Mouse (Mus musculus) hindbrain, embryonic 13.5 days (tissue): ENCODE measurements at regions not wholly inside any gene's neighbourhood (a gene's known extent, or its start where the extent isn't known, plus 50 kb on each side); places are given as distances from the start of the nearest gene placed in this dataset.

Experiments
- ATAC-seq: fragments of 200-750 bp; cut with Nextera tagmentation; 2 replicates; pipeline ENCODE4 v1.8.0; 2017; ENCODE audit warnings: moderate TSS enrichment; ENCODE audit not compliant: low FRiP score
- H3K27ac ChIP-seq: fragments of 300-500 bp; sonication (generic); 2 replicates; pipeline ENCODE4 v1.5.1; 2015; ENCODE audit warnings: inconsistent platforms, mild to moderate bottlenecking, moderate library complexity
- H3K27me3 ChIP-seq: fragments of 300-500 bp; sonication (generic); 2 replicates; pipeline ENCODE4 v1.6.1; 2015; ENCODE audit warnings: mild to moderate bottlenecking, inconsistent platforms
- H3K36me3 ChIP-seq: fragments of 300-500 bp; sonication (generic); 2 replicates; pipeline ENCODE4 v1.6.1; 2015; ENCODE audit warnings: mild to moderate bottlenecking, inconsistent platforms
- H3K4me1 ChIP-seq: fragments of 300-500 bp; sonication (generic); replicated peaks from 2 replicates; pipeline ENCODE4 v1.6.1; 2015; ENCODE audit warnings: inconsistent platforms
- H3K4me2 ChIP-seq: fragments of 300-500 bp; sonication (generic); 2 replicates; pipeline ENCODE4 v1.6.1; 2015; ENCODE audit warnings: inconsistent platforms, mild to moderate bottlenecking, moderate library complexity
- H3K4me3 ChIP-seq: fragments of 300-500 bp; sonication (generic); 2 replicates; pipeline ENCODE4 v1.5.1; 2015; ENCODE audit warnings: mild to moderate bottlenecking, inconsistent platforms
- H3K9ac ChIP-seq: fragments of 300-500 bp; sonication (generic); 2 replicates; pipeline ENCODE4 v1.6.1; 2015; ENCODE audit warnings: mild to moderate bottlenecking, inconsistent platforms
- H3K9me3 ChIP-seq: fragments of 300-500 bp; sonication (generic); 2 replicates; pipeline ENCODE4 v1.6.1; 2016; ENCODE audit warnings: inconsistent platforms
- WGBS: fragments of 180-500 bp; shearing (Covaris S2); methylation state at CpG from one replicate; pipeline ENCODE4 v1.1.7; 2015; 5-methylcytosine and 5-hydroxymethylcytosine counted together

GRCm38 (mm10) chr9:61700576-61700975 is 213.8 kb downstream of the Rplp1 start:
- no peak for ATAC-seq
- peaks cover 16% of the 10 kb centered on the region; the same call in 1 of the 2 replicates for H3K4me1 ChIP-seq
- H3K9me3 ChIP-seq: no peaks in the 10 kb centered on the region
- no peak overlapping the region for H3K9ac ChIP-seq
- peaks cover 36% of the 10 kb centered on the region for H3K27me3 ChIP-seq
- no peak overlapping the region for H3K4me2 ChIP-seq
- H3K36me3 ChIP-seq: no peaks in the 10 kb centered on the region
- H3K27ac ChIP-seq: no peak overlapping the region
- no peak overlapping the region for H3K4me3 ChIP-seq
- 83% methylated on average over 6 of the region's 6 CpGs for WGBS

DNA sequence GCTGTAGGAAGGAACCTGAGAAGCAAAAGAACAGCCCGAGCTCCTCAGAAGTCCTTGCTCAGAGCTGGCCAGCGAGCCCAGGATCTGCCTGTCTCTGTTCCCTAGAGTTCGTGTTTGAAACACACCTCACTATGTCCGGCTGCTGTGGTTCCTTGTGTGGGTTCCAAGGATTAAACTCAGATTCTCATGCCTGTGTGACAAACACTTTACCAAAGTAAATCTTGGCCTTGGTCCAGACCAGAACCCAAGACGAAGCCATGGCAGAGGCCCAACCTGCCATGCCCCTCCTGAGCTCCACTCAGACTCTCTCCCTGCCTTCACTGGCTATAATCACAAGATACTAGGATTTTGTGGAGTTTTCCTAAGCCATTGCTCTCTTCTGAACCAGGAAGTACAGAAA is 214.7 kb downstream of the Rplp1 start:
- Histone ChIP-seq H3K36me3 (no peaks in the 10 kb centered on the region), H3K27me3 (peaks cover 36% of the 10 kb centered on the region), H3K4me1 (peaks cover 23% of the 10 kb centered on the region; the same call in 1 of the 2 replicates), H3K9me3 (no peaks in the 10 kb centered on the region), H3K4me3 (no peak overlapping the region), H3K9ac (no peak overlapping the region), H3K4me2 (no peak overlapping the region), H3K27ac (no peak overlapping the region)
- ATAC-seq: no peak
- 82% methylated on average over 5 of the region's 5 CpGs for WGBS

- H3K27me3 ChIP-seq: peaks cover 50% of the 10 kb centered on the region
- H3K4me3 ChIP-seq: no peak overlapping the region
- no peaks in the 10 kb centered on the region for H3K36me3 ChIP-seq
- no peaks in the 10 kb centered on the region for H3K9me3 ChIP-seq
- WGBS: 15% methylated on average over 11 of the region's 11 CpGs
- no peak overlapping the region for H3K27ac ChIP-seq
- H3K4me1 ChIP-seq: peaks cover 23% of the 10 kb centered on the region; the same call in 1 of the 2 replicates
- no peak overlapping the region for H3K9ac ChIP-seq
- no peak for ATAC-seq
- no peak overlapping the region for H3K4me2 ChIP-seq
Measured at GRCm38 (mm10) chr9:61697959-61698358, 216.4 kb downstream of the Rplp1 start.

GRCm38 (mm10) chr9:61696831-61697230 is 217.5 kb downstream of the Rplp1 start:
- Histone ChIP-seq H3K27ac (no peak overlapping the region), H3K9ac (no peak overlapping the region), H3K4me2 (no peak overlapping the region), H3K4me3 (no peak overlapping the region), H3K36me3 (no peaks in the 10 kb centered on the region), H3K9me3 (no peaks in the 10 kb centered on the region), H3K27me3 (peaks cover 58% of the 10 kb centered on the region), H3K4me1 (peaks cover 23% of the 10 kb centered on the region; the same call in 1 of the 2 replicates)
- 93% methylated on average over 3 of the region's 3 CpGs for WGBS
- no peak for ATAC-seq

- Histone ChIP-seq H3K27me3 (peaks cover 52% of the 10 kb centered on the region), H3K27ac (no peak overlapping the region), H3K36me3 (no peaks in the 10 kb centered on the region), H3K9ac (no peak overlapping the region), H3K4me1 (peaks cover 23% of the 10 kb centered on the region; the same call in 1 of the 2 replicates), H3K9me3 (no peaks in the 10 kb centered on the region), H3K4me2 (no peak overlapping the region), H3K4me3 (no peak overlapping the region)
- WGBS: 76% methylated on average over 2 of the region's 2 CpGs
- no peak for ATAC-seq
Measured at GRCm38 (mm10) chr9:61695821-61696220, 218.5 kb downstream of the Rplp1 start.

GRCm38 (mm10) chr9:61695381-61695791 is 219.0 kb downstream of the Rplp1 start:
- H3K27ac ChIP-seq: no peak overlapping the region
- H3K4me3 ChIP-seq: no peak overlapping the region
- WGBS: 9% methylated on average over 9 of the region's 9 CpGs
- H3K9me3 ChIP-seq: no peaks in the 10 kb centered on the region
- no peak overlapping the region for H3K4me2 ChIP-seq
- H3K27me3 ChIP-seq: peaks cover 47% of the 10 kb centered on the region
- no peaks in the 10 kb centered on the region for H3K36me3 ChIP-seq
- H3K4me1 ChIP-seq: peaks cover 23% of the 10 kb centered on the region; the same call in 1 of the 2 replicates
- H3K9ac ChIP-seq: no peak overlapping the region
- no peak for ATAC-seq

DNA sequence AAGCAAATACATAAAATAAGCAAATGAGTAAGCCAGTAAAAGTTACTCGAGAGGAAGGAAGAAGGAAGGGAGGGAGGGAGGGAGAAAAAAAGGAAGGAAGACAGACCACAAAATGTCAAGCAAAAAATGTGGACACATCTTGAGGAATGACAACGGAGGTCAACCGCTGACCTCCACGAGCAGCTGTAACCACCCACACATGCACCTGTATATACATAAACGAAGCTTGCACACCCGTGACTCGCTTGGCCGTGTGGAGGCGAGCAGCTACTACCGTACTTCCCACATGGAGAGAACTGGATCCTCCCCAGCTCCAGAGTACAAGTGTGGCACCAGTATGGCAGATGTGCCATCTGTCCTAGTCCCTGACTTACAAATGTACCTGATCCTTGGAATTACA is 220.1 kb downstream of the Rplp1 start:
- no peak overlapping the region for H3K27ac ChIP-seq
- H3K27me3 ChIP-seq: peaks cover 35% of the 10 kb centered on the region
- no peaks in the 10 kb centered on the region for H3K36me3 ChIP-seq
- WGBS: 86% methylated on average over 10 of the region's 10 CpGs
- peaks cover 19% of the 10 kb centered on the region for H3K4me1 ChIP-seq
- H3K9ac ChIP-seq: no peak overlapping the region
- no peaks in the 10 kb centered on the region for H3K9me3 ChIP-seq
- ATAC-seq: no peak
- no peak overlapping the region for H3K4me2 ChIP-seq
- H3K4me3 ChIP-seq: no peak overlapping the region

DNA sequence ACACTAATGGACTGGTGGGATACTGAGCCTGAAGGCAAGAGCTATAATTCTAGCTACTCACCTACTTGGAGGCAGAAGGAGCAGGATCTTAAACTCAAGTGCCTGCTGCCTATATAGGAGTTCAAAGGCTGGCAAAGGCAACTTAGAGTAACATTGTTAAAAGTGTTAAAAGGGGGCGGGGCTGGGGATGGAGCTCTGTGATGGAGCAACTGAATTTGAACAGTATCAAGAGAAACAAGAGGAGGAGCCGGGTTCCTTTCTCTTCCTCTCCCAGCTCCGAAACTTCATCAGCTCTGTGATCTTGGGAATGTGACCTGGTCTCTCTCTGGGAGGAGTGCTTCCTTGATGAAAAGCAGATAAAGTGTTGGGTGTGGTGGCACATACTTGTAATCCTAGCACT is 223.6 kb downstream of the Rplp1 start:
- 93% methylated on average over 3 of the region's 3 CpGs for WGBS
- Histone ChIP-seq H3K9ac (no peak overlapping the region), H3K27ac (no peak overlapping the region), H3K4me2 (no peak overlapping the region), H3K4me1 (peaks cover 9% of the 10 kb centered on the region), H3K27me3 (peaks cover 30% of the 10 kb centered on the region), H3K4me3 (no peak overlapping the region), H3K36me3 (no peaks in the 10 kb centered on the region), H3K9me3 (no peaks in the 10 kb centered on the region)
- ATAC-seq: no peak

DNA sequence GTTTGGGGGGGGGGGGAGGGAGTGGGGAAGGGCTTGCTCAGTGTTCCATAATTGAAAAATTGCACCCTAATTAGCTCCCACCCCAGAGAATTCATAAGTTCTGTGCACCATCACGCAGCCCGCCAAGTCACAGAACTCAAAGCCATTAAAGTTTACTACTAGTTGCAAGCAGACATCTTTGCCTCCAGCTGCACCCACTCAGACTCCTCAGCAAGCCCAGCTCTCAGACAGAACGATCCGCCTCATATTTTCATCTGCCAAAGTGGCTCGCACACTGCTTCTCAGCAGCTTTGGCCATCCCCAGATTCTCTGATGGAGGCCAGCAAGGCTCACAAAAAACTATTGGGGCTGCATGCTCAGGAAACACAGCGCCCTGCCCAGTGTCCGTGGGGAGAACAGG is 224.4 kb downstream of the Rplp1 start:
- no peaks in the 10 kb centered on the region for H3K9me3 ChIP-seq
- ATAC-seq: no peak

DNA sequence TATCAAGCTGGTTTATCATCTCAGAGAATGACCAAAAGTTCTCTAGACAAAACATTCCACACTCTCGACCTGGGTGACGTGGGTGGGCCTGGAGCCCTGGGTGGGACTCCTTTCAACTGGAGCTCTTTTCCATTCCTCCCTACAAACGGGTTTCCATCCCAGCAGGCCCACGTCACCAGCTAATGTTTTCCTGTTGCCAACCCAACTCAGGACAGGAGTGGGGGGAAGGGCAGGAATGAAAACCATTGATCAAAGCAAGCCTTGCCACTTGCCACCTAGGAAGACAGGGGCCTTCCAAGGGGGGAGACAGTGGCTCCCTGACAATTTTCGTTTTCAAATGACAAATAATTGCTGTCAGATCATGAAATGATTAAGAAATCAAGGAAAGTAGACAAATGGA is 224.8 kb downstream of the Rplp1 start:
- no peak for ATAC-seq
- no peaks in the 10 kb centered on the region for H3K9me3 ChIP-seq
- no peak overlapping the region for H3K4me3 ChIP-seq
- H3K9ac ChIP-seq: no peak overlapping the region
- H3K4me2 ChIP-seq: no peak overlapping the region
- no peaks in the 10 kb centered on the region; the same call in 1 of the 2 replicates for H3K4me1 ChIP-seq
- H3K36me3 ChIP-seq: no peaks in the 10 kb centered on the region
- WGBS: 24% methylated on average over 5 of the region's 5 CpGs
- H3K27ac ChIP-seq: no peak overlapping the region
- peaks cover 34% of the 10 kb centered on the region for H3K27me3 ChIP-seq

More for the DNA sequence above, 224.4 kb downstream of the Rplp1 start:
- Histone ChIP-seq H3K27me3 (peaks cover 34% of the 10 kb centered on the region), H3K9ac (no peak overlapping the region), H3K4me2 (no peak overlapping the region), H3K4me3 (no peak overlapping the region), H3K27ac (no peak overlapping the region), H3K36me3 (no peaks in the 10 kb centered on the region), H3K4me1 (peaks cover under 1% of the 10 kb centered on the region)
- WGBS: 77% methylated on average over 7 of the region's 7 CpGs

- 66% methylated on average over 4 of the region's 4 CpGs for WGBS
- Histone ChIP-seq H3K9ac (no peak overlapping the region), H3K27me3 (peaks cover 29% of the 10 kb centered on the region; the same call in 1 of the 2 replicates), H3K9me3 (no peaks in the 10 kb centered on the region), H3K27ac (no peak overlapping the region), H3K4me3 (no peak overlapping the region), H3K4me1 (peaks cover 20% of the 10 kb centered on the region), H3K4me2 (no peak overlapping the region), H3K36me3 (no peaks in the 10 kb centered on the region)
- no peak for ATAC-seq
Measured at GRCm38 (mm10) chr9:61683557-61683956, 230.8 kb downstream of the Rplp1 start.

DNA sequence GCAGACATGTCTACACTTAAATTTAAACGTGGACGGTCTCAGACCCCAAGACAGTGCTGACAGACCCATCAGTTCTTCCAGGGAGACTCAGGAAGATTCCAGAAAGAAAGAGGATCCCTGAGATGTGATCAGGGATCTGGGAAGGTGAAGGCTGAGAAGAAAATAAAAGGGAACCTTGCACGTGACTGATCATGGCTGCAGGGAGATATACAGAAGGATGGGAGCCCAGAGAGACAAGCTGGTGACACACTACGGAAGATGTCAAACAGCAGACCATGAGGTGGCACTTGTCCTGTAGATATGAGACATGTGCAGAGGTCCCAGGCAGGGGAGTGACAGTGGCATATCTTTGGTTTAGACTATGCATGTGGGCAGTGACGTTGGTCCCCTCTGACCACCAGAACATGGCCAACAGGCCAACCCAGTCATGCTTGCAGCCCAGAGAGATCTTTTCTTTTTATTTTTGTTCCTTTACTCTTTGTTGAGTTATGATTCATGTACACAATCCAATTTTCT is 231.5 kb downstream of the Rplp1 start:
- no peak overlapping the region for H3K4me2 ChIP-seq
- H3K27me3 ChIP-seq: peaks cover 29% of the 10 kb centered on the region; the same call in 1 of the 2 replicates
- no peak overlapping the region for H3K27ac ChIP-seq
- H3K9me3 ChIP-seq: no peaks in the 10 kb centered on the region
- H3K9ac ChIP-seq: no peak overlapping the region
- no peak overlapping the region for H3K4me3 ChIP-seq
- no peaks in the 10 kb centered on the region for H3K36me3 ChIP-seq
- H3K4me1 ChIP-seq: peaks cover 20% of the 10 kb centered on the region
- ATAC-seq: no peak
- 91% methylated on average over 5 of the region's 5 CpGs for WGBS

DNA sequence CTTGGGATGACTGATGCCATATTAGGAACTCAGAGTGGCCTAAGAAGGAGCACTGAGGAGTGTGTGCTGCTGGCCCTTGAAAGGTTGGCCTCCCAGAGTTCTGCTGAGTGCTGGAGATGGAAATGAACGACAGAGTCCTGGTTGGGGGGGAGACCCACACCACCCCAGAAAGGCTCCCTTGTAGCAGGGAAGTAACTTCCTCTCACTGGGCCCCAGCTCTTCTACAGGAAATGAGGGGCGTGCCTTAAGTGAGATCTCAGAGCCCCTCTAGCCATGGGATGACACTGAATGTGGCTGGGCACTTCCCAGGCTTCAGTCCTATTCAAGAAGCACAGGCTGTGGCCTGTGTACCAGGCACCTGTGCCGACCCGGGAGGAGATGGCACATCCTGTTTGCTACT is 232.0 kb downstream of the Rplp1 start:
- Histone ChIP-seq H3K36me3 (no peaks in the 10 kb centered on the region), H3K9me3 (no peaks in the 10 kb centered on the region), H3K4me3 (no peak overlapping the region), H3K4me2 (no peak overlapping the region), H3K27ac (no peak overlapping the region), H3K4me1 (peaks cover 21% of the 10 kb centered on the region), H3K27me3 (peaks cover 24% of the 10 kb centered on the region; the same call in 1 of the 2 replicates), H3K9ac (no peak overlapping the region)
- 80% methylated on average over 4 of the region's 4 CpGs for WGBS
- no peak for ATAC-seq
